Mouse (Mus musculus): ENCODE data around the gene Gm10521.
"Not testable (repeated sequence)": the region's sequence is repeated elsewhere in the genome, so short reads cannot be mapped to it uniquely, and the experiment has no call there.

The Gm10521 gene

GRCm38 (mm10) chr1:171895364-171895763 lies at the start of gene Gm10521:
TSS of gene Gm10521 (plus strand) at chr1:171895664.
- not testable (repeated sequence) for DNase-seq

GRCm38 (mm10) chr1:171848201-171848600 lies 47.3 kb upstream of the Gm10521 start:
- no peak for DNase-seq

DNA sequence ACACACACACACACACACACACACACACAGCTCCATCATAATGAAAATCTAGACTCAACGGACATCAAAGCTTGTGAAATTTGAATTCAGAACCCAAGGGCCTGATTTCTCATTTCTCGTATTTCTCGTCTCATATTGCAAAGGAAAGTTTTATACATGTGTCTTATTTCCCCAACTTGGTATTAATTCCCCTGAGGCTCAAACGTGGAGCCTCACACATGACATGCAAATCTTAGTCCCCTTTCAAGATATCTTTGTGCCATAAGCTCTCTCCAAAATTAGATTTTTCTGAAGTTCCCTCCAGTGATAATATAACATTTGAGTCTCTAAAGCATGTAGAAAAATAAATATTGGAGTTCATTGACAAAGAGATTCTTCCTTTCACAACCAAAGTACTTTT lies 46.7 kb upstream of the Gm10521 start:
- DNase-seq = no peak

DNA sequence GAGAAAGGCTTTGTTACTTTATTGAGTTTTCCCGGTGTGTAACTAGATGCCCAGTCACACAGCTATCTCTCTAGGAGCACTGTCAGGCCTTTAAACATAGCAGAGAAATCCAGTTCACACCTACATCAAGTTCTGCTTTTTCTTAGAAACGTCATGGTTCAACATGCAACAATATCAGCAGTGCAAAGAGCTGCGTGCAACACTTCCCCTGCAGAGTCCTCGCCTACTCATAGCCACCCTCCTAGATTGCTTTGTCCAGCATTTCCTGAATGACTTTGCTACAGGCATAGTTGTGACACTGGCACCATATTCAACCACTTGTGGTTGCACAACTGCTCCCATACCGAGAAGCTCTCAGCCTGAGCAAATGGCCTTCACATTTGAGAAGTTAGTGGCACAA lies 46.0 kb upstream of the Gm10521 start:
- DNase-seq = no peak

- DNase-seq = no peak
These were observed 30.0 kb upstream of the Gm10521 start for GRCm38 (mm10) chr1:171865467-171865866.

- no peak for DNase-seq
These were observed 8.5 kb upstream of the Gm10521 start for GRCm38 (mm10) chr1:171886989-171887388.

GRCm38 (mm10) chr1:171904011-171904410 lies 8.5 kb downstream of the Gm10521 start:
- no peak for DNase-seq

- DNase-seq = no peak
These were observed 20.4 kb downstream of the Gm10521 start for GRCm38 (mm10) chr1:171915638-171916458.

- no peak for DNase-seq
These were observed 22.0 kb downstream of the Gm10521 start, which contains the start of gene Slamf6 for GRCm38 (mm10) chr1:171917305-171918039. TSS of gene Slamf6 (plus strand) at chr1:171917515.

- no peak for DNase-seq
These were observed 22.9 kb downstream of the Gm10521 start for GRCm38 (mm10) chr1:171918136-171918920.

GRCm38 (mm10) chr1:171919193-171919592 lies 23.7 kb downstream of the Gm10521 start:
- DNase-seq = no peak

DNA sequence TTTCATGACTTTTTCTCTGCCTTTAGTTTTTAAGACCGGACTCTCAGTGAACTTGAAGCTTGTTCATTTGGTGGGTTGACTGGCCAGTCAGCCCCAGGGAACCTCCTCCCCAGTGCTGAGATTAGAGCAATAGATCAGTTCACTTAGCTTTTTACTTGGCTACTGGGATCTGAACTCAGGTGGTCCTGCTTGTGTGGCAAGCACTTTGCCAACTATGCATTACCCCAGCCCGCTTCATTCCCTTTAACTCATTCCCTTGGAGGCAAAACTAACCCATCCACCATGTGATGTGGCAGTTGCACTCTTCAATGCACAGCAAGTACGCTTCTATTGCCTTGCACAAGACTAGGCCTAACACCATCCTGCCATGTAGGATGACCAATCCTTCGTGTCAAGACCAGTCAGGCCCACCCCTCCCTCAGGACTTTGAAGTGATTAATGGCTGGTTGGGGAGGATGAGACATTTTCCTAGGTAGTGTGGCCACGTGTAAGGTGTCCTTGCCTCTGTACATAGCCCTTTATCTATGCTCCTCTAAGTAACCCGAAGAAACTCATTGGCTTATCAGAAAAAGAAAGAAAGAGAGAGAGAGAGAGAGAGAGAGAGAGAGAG lies 24.5 kb downstream of the Gm10521 start:
- no peak for DNase-seq

DNA sequence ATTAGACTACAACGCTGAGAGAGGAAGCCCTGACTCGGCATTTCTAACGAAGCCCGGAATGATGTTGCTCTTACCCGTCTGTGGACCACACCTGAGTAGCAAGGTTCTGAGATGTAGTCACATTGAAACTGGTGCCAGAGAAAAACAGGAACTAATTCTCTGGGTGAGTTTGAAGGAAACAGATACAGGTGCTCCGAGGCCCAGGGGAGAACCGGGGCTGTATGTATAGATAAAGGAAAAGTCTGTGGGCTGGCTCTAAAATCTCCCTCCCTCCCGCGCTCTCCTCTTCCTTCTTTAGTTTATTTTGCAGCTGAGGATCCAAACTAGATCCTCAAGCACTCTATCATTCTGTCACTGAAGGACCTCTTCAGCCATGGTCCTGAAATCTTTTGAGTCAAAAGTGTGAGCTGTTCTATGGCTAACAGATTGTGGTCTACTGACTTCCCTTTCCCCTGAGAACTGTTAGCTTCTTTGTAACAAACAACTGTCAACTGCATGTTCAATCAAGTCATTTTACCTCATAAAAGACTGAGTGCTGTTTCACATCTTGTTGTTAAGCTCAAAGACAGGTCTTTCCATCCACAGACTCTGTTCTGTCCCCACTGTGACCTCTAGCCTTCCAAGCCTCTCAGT lies 25.6 kb downstream of the Gm10521 start:
- DNase-seq = no peak

- no peak for DNase-seq
These were observed 26.2 kb downstream of the Gm10521 start for GRCm38 (mm10) chr1:171921641-171922040.

GRCm38 (mm10) chr1:171922844-171923243 lies 27.4 kb downstream of the Gm10521 start:
- DNase-seq = no peak

- DNase-seq = no peak
These were observed 29.4 kb downstream of the Gm10521 start for GRCm38 (mm10) chr1:171924900-171925299.

- DNase-seq = no peak
These were observed 38.4 kb downstream of the Gm10521 start for GRCm38 (mm10) chr1:171933851-171934250.

DNA sequence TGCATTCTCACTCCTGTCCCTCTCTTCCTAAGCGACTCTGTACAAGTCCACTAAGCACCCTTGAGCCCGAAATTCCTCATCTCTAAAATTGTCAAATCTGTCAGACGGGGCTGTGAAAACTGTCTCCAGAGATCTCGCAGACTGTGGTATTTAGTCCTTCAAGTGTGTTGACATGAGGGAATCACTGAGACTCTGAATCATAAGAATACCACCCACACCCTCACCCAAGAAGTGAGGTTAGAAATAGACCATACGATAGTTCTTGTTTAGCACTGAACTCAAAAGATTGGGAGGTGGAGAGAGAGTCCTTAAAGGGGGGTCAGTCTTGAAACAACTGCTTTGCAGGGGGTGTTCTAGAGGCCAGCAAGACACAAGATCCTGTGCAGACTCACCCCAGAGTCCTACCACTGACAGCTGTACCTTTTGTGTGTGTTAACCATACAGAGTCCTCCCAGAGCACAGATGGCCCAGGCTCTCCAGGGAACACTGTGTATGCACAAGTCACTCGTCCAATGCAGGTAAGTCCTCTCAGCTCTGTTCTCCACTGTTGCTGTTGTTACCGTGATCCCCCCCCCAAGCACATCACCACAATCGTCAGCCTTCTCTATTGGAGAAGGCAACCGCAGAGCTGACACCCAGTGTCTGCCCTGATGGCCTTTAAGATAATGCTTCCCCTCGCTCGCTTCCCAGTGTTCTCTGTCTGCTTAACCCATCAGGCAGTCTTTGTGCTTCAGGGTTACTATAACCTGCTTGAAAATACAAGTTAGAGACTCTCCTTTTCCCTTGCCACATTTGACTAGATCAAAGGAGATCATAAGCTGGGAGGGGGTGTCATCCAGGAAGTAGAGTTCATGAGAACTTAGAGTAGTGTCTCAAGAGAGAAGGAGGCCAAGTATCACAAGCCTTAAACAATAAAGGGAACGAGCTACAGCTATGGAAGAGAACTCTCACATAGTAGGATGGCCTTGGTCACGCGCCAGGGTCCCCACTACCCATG lies 43.8 kb downstream of the Gm10521 start:
- DNase-seq = no peak

DNA sequence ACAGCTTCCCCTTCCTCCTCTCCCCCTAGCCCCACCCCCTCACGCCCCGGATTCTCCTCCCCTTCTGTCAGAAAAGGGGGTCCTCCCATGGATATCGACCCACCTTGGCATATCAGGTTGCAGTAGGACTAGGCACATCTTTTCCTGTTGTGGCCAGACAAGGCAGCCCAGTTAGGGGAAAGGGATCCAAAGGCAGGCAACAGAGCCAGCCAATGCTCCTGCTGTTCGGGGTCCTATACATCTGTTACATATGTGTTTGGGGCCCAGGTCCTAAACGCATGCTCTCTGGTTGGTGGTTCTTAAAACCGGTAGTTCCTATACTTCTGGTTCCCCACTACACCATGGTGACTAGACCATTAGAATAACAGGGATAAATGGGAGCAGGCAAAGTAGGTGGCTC lies 45.2 kb downstream of the Gm10521 start:
- no peak for DNase-seq

- no peak for DNase-seq
These were observed 51.1 kb downstream of the Gm10521 start for GRCm38 (mm10) chr1:171946447-171946995.
